Mouse (Mus musculus) liver, adult (tissue): Measurements from ENCODE around the gene Mest.

ENCODE experiments used
- GATA4 ChIP-seq: IDR thresholded peaks from 2 replicates; pipeline ENCODE4 v1.6.1; 2014; ENCODE audit warnings: mild to moderate bottlenecking, low read length; ENCODE audit not compliant: insufficient replicate concordance

The Mest gene

GRCm38 (mm10) chr6:30747631-30748357 lies 24.4 kb downstream of the Mest start:
- no peak for TF ChIP-seq GATA4

DNA sequence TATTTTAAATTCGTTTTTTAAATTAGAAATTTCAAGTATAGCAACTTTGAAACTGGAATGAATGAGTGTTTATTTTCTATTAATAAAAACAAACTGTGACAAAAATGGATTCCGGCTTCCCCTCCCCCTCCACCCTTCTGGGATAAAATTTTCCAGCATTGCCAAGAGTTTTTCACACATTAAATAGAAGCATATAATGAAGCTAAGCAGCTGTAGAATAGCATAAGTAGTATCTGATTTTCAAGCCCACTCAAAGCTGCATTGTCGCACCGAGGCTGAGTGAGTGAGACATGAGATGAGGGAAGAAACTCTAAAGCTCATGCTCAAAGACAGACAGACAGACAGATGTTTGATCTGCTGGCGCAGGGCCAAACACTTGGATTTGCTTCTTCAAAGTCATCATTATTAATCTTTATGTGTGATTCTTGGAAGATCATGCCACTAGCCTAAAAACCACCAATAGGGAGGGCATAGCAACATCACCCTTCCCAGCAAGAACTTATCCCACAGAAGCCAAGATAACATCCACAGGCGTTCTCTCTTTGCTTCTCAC lies 25.1 kb downstream of the Mest start:
- TF ChIP-seq GATA4 = no peak

- TF ChIP-seq GATA4 = no peak
Observed at GRCm38 (mm10) chr6:30749042-30749689, 25.8 kb downstream of the Mest start.

- no peak for TF ChIP-seq GATA4
Observed at GRCm38 (mm10) chr6:30749892-30750291, 26.5 kb downstream of the Mest start.

GRCm38 (mm10) chr6:30750482-30750881 lies 27.1 kb downstream of the Mest start:
- no peak for TF ChIP-seq GATA4

DNA sequence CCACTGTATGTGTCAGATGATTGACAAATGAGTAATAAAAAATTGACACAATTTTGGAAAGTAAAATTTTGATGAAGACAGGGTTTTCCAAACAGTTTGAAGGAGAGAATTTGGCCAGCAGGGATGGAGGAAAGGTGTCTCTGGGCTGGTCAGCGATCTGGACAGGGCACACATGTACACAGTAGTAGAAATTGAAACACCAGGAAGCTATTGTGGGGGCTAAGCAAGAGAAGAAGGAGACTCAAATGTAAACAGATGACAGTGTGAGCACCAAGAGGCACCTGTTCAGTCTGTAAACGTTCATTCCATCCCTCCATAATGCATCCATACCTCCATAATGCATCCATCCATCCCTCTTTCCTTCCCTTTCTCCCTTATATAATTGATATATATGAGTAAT lies 27.9 kb downstream of the Mest start:
- TF ChIP-seq GATA4 = no peak
